In genomic region chr13:56144021-56144420, GRCm38 (mm10) we compare ENCODE assay signal across 25 mouse cellular contexts. TPM values are rescaled to one million over a fixed set of nuclear protein-coding genes. Genes with fewer than 3 reads are reported as not detected.
DNase-seq lines count a peak whose midpoint lies in the region; ATAC-seq and TF ChIP-seq lines count a peak whose summit lies in the region.
"Had no signal": no experiment of that assay in that cellular context is flagged by ENCODE, and none has a peak within 500 bp of the region (broad histone marks: within the 10 kb centered on the region; RNA-seq: fewer than 3 reads in every experiment).

No protein-coding gene starts in this region.

- no peaks in the 10 kb centered on the region for H3K27me3 ChIP-seq in lung, embryonic 14.5 days (ENCODE audit: insufficient read depth, low read length)
- no peaks in the 10 kb centered on the region for H3K27me3 ChIP-seq in kidney, postnatal 0 days (ENCODE audit: insufficient read depth, low read length)
- no peaks in the 10 kb centered on the region for H3K27me3 ChIP-seq in stomach, embryonic 14.5 days (ENCODE audit: control insufficient read depth, insufficient read depth, low read length)
- H3K27me3 ChIP-seq: embryonic facial prominence, embryonic 12.5 days; heart, embryonic 15.5 days; hindbrain, embryonic 15.5 days; limb, embryonic 13.5 days; neural tube, embryonic 12.5 days had no signal

- H3K4me1 ChIP-seq in lung, embryonic 14.5 days (ENCODE audit: insufficient read depth) = peaks cover 7% of the 10 kb centered on the region; the same call in 1 of the 2 replicates
- H3K4me1 ChIP-seq in ES-E14 (ENCODE audit: control insufficient read depth in 2 of 2, insufficient read depth in 2 of 2, low read length in 2 of 2, poor library complexity in 1 of 2) = peaks cover 11 to 20% of the 10 kb centered on the region in 2 experiments
- H3K4me1 ChIP-seq in kidney, postnatal 0 days (replicated peaks; ENCODE audit: insufficient read depth, low read length) = no peaks in the 10 kb centered on the region
- H3K4me1 ChIP-seq in stomach, embryonic 14.5 days (ENCODE audit: control insufficient read depth, insufficient read depth, low read length) = peaks cover 13% of the 10 kb centered on the region
- H3K4me1 ChIP-seq: heart, embryonic 15.5 days; hindbrain, embryonic 15.5 days had no signal

- 34% methylated on average over 2 of the region's 2 CpGs for WGBS in lung, embryonic 14.5 days
- 46% methylated on average over 2 of the region's 2 CpGs for whole genome bisulfite sequencing in kidney, postnatal 0 days
- WGBS in stomach, embryonic 14.5 days = 45% methylated on average over 2 of the region's 2 CpGs

- TF ChIP-seq CTCF in lung, embryonic 14.5 days (IDR thresholded peaks at IDR 0.05; ENCODE audit: low read depth) = no peak
- no peak for TF ChIP-seq CTCF in kidney, postnatal 0 days (IDR thresholded peaks at IDR 0.05; ENCODE audit: low read depth)

- peak; percentile 68 for DNase-seq in lung, embryonic 14.5 days
- no peak for DNase-seq in lung, postnatal 14 days
- DNase-seq in ES-E14 (ENCODE audit: low read depth, low spot score) = no peak
- DNase-seq in kidney, postnatal 0 days (ENCODE audit: low spot score) = peak; percentile 81
- no peak for DNase-seq in ovary, postnatal 36 days (ENCODE audit: low spot score)
- no peak for DNase-seq in thymus, postnatal 10 days (ENCODE audit: low spot score in 2 of 2)
- DNase-seq: adrenal gland, postnatal 10 days; cerebellum, adult 9-10 months; gastrocnemius, postnatal 14 days; heart, adult 2 months; heart, postnatal 4 days; right cerebral cortex, adult 18-20 months; thymus, adult 2 months had no signal

- ATAC-seq in lung, embryonic 14.5 days (ENCODE audit: insufficient read depth) = peak; percentile 65; the same call in 1 of the 2 replicates
- ATAC-seq in kidney, postnatal 0 days (replicated peaks; ENCODE audit: low FRiP score, low read depth) = no peak
- ATAC-seq in stomach, embryonic 14.5 days (ENCODE audit: insufficient number of reproducible peaks, insufficient read depth, low FRiP score, low read depth) = peak; percentile 20; the same call in 1 of the 2 replicates
- ATAC-seq: forebrain, embryonic 14.5 days; midbrain, embryonic 13.5 days; Patski had no signal

- in situ Hi-C loops in ES-E14 (cut with MboI; ENCODE audit: low sequenced_read_pairs in 2 of 2, unreplicated experiment in 2 of 2) = no loop called here

- H3K9ac ChIP-seq in lung, embryonic 14.5 days = no peak overlapping the region
- H3K9ac ChIP-seq in ES-E14 (ENCODE audit: insufficient read depth, low read depth, low read length, poor library complexity, severe bottlenecking) = no peak overlapping the region
- H3K9ac ChIP-seq in kidney, postnatal 0 days (ENCODE audit: low read depth, low read length) = no peak overlapping the region
- H3K9ac ChIP-seq in stomach, embryonic 14.5 days (replicated peaks; ENCODE audit: low read depth, low read length) = no peak overlapping the region
- H3K9ac ChIP-seq: embryonic facial prominence, embryonic 12.5 days; heart, embryonic 15.5 days; hindbrain, embryonic 15.5 days; limb, embryonic 13.5 days; liver, embryonic 14.5 days; midbrain, embryonic 13.5 days; neural tube, embryonic 12.5 days had no signal

- H3K36me3 ChIP-seq in lung, embryonic 14.5 days (ENCODE audit: insufficient read depth) = no peaks in the 10 kb centered on the region
- H3K36me3 ChIP-seq in ES-E14 (ENCODE audit: control insufficient read depth, insufficient read depth, low read length, poor library complexity, severe bottlenecking) = no peaks in the 10 kb centered on the region
- no peaks in the 10 kb centered on the region for H3K36me3 ChIP-seq in kidney, postnatal 0 days (ENCODE audit: insufficient read depth, low read length)
- H3K36me3 ChIP-seq in stomach, embryonic 14.5 days (ENCODE audit: control insufficient read depth, insufficient read depth, low read length) = no peaks in the 10 kb centered on the region
- H3K36me3 ChIP-seq: embryonic facial prominence, embryonic 12.5 days; heart, embryonic 15.5 days; hindbrain, embryonic 15.5 days; limb, embryonic 13.5 days; midbrain, embryonic 13.5 days; neural tube, embryonic 12.5 days had no signal

- H3K4me2 ChIP-seq in lung, embryonic 14.5 days = no peak overlapping the region
- H3K4me2 ChIP-seq in kidney, postnatal 0 days (ENCODE audit: low read length) = no peak overlapping the region
- H3K4me2 ChIP-seq in stomach, embryonic 14.5 days (replicated peaks; ENCODE audit: low read depth, low read length) = no peak overlapping the region
- H3K4me2 ChIP-seq: embryonic facial prominence, embryonic 12.5 days; heart, embryonic 15.5 days; hindbrain, embryonic 15.5 days; limb, embryonic 13.5 days; midbrain, embryonic 13.5 days had no signal

- no peak overlapping the region for H3K4me3 ChIP-seq in lung, embryonic 14.5 days (ENCODE audit: low read depth, low read length)
- no peak overlapping the region for H3K4me3 ChIP-seq in ES-E14 (ENCODE audit: insufficient read depth in 1 of 2, low read depth in 1 of 2, low read length in 2 of 2, poor library complexity in 1 of 2, severe bottlenecking in 1 of 2)
- no peak overlapping the region for H3K4me3 ChIP-seq in kidney, postnatal 0 days (replicated peaks; ENCODE audit: low read depth, low read length)
- no peak overlapping the region for H3K4me3 ChIP-seq in stomach, embryonic 14.5 days (ENCODE audit: low read depth, low read length)
- H3K4me3 ChIP-seq: embryonic facial prominence, embryonic 12.5 days; erythroblast, embryonic 14.5 days; heart, adult 2 months; heart, embryonic 15.5 days; hindbrain, embryonic 15.5 days; limb, embryonic 13.5 days; midbrain, embryonic 13.5 days; neural tube, embryonic 12.5 days had no signal

- no peak overlapping the region for H3K27ac ChIP-seq in lung, embryonic 14.5 days (ENCODE audit: low read depth)
- H3K27ac ChIP-seq in ES-E14 (ENCODE audit: insufficient read depth, low read depth, low read length, poor library complexity, severe bottlenecking) = peak overlapping the region; percentile 67; the same call in 1 of the 2 replicates
- no peak overlapping the region; the same call in 1 of the 2 replicates for H3K27ac ChIP-seq in kidney, postnatal 0 days
- 0 out of 2 replicates have a peak overlapping the region, but pooled peaks have one; percentile 58 for H3K27ac ChIP-seq in stomach, embryonic 14.5 days (ENCODE audit: low read length)
- H3K27ac ChIP-seq: embryonic facial prominence, embryonic 12.5 days; heart, adult 2 months; heart, embryonic 15.5 days; hindbrain, embryonic 15.5 days; limb, embryonic 13.5 days; liver, embryonic 14.5 days; midbrain, embryonic 13.5 days; neural tube, embryonic 12.5 days had no signal

- no peaks in the 10 kb centered on the region for H3K9me3 ChIP-seq in lung, embryonic 14.5 days (ENCODE audit: low read depth, low read length)
- H3K9me3 ChIP-seq in ES-E14 (ENCODE audit: control insufficient read depth, insufficient read depth, low read depth, low read length) = no peaks in the 10 kb centered on the region
- no peaks in the 10 kb centered on the region for H3K9me3 ChIP-seq in kidney, postnatal 0 days (replicated peaks; ENCODE audit: low read length)
- no peaks in the 10 kb centered on the region for H3K9me3 ChIP-seq in stomach, embryonic 14.5 days (ENCODE audit: control insufficient read depth, low read depth, low read length)
- H3K9me3 ChIP-seq: embryonic facial prominence, embryonic 12.5 days; heart, embryonic 15.5 days; hindbrain, embryonic 15.5 days; limb, embryonic 13.5 days; midbrain, embryonic 13.5 days; neural tube, embryonic 12.5 days had no signal

TF ChIP-seq in ES-E14, 5 proteins besides CTCF, POLR2A, EP300 and RAD21:
- no peak for TF ChIP-seq ZC3H11A (IDR thresholded peaks at IDR 0.05; ENCODE audit: borderline replicate concordance, low read depth, low read length)
- TF ChIP-seq HCFC1 (IDR thresholded peaks at IDR 0.05; ENCODE audit: borderline replicate concordance, insufficient read depth, low read length) = no peak
- no peak for TF ChIP-seq CHD2 (IDR thresholded peaks at IDR 0.05; ENCODE audit: low read depth, low read length)
- no peak for TF ChIP-seq ZNF384 (IDR thresholded peaks at IDR 0.05; ENCODE audit: low read depth, low read length)
- no peak for TF ChIP-seq MAFK (IDR thresholded peaks at IDR 0.05; ENCODE audit: insufficient read depth, low read depth, low read length)

RNA-seq across cellular contexts. Expression of gene H2afy, which starts 7.9 kb away (rescaled TPM):
- 359 and 377 TPM in 2 replicates for polyA plus RNA-seq in lung, embryonic 14.5 days (2014; fragmentation: Nextera tagmentation; extraction: Ambion mirVana)
- total RNA-seq in ES-E14 (2012; rRNA removed) = 67.3 and 92.1 TPM in 2 replicates
- polyA plus RNA-seq in kidney, postnatal 0 days (2015; fragmentation: Nextera tagmentation; extraction: Ambion mirVana) = 263 and 267 TPM in 2 replicates
- 375 and 402 TPM in 2 replicates for polyA plus RNA-seq in stomach, embryonic 14.5 days (2014; fragmentation: Nextera tagmentation; extraction: Ambion mirVana)

RNA-seq across cellular contexts. Expression of gene Tifab, which starts 34.7 kb away (rescaled TPM):
- 0.85 and 1.0 TPM in 2 replicates for polyA plus RNA-seq in lung, embryonic 14.5 days (2014; fragmentation: Nextera tagmentation; extraction: Ambion mirVana)
- total RNA-seq in ES-E14 (2012; rRNA removed) = 0.13 TPM in 1 of 2 replicates, not detected in the other
- polyA plus RNA-seq in kidney, postnatal 0 days (2015; fragmentation: Nextera tagmentation; extraction: Ambion mirVana) = 1.6 and 2.0 TPM in 2 replicates
- 1.2 and 1.4 TPM in 2 replicates for polyA plus RNA-seq in stomach, embryonic 14.5 days (2014; fragmentation: Nextera tagmentation; extraction: Ambion mirVana)
- polyA plus RNA-seq: C2C12, Patski had no signal

Comparison
In these comparisons a context has a peak if more than half of its experiments do, and no peak if none do; other contexts are left out.
1. DNase-seq: peak in lung, embryonic 14.5 days (single experiment) and kidney, postnatal 0 days (single experiment); none in lung, postnatal 14 days (single experiment), ES-E14 (single experiment), ovary, postnatal 36 days (single experiment) and thymus, postnatal 10 days (0 of 2).
2. H3K27ac ChIP-seq: peak in ES-E14 (single experiment) and stomach, embryonic 14.5 days (single experiment); none in lung, embryonic 14.5 days (single experiment) and kidney, postnatal 0 days (single experiment).